Comparison of ENCODE assay signal across 14 mouse cellular contexts in the genomic region with DNA sequence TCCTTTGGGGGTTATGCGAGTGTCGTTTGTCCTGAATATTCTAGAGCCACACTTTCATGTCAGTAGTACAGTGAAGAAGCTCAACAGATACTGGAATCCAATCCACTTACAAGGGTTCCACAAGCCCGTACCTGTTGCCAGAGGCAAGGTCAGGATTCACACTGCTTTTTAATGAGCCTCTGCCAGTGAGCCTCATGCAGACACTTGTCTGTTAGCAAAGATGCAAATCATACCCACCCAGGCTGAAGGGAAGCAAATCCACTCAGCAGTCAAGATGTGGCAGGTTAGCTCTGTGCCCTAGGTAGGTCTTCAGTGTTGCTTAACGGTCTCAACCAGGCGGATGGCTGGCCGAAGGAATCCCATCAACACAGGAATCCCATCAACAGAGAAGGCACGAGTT.
DNase-seq lines count a peak whose midpoint lies in the region; ATAC-seq and TF ChIP-seq lines count a peak whose summit lies in the region.
"Had no signal": no experiment of that assay in that cellular context is flagged by ENCODE, and none has a peak within 500 bp of the region (broad histone marks: within the 10 kb centered on the region; RNA-seq: fewer than 3 reads in every experiment).

No protein-coding gene starts in this region.

- peak overlapping the region; percentile 23; the same call in 1 of the 2 replicates for H3K9ac ChIP-seq in forebrain, embryonic 13.5 days
- H3K9ac ChIP-seq in forebrain, embryonic 11.5 days (ENCODE audit: low read length): no peak overlapping the region
- no peak overlapping the region for H3K9ac ChIP-seq in hindbrain, embryonic 16.5 days (ENCODE audit: low read depth, low read length)
- no peak overlapping the region for H3K9ac ChIP-seq in hindbrain, postnatal 0 days (replicated peaks; ENCODE audit: low read length)
- H3K9ac ChIP-seq in midbrain, embryonic 16.5 days (ENCODE audit: low read depth, low read length): no peak overlapping the region
- H3K9ac ChIP-seq in kidney, embryonic 16.5 days (replicated peaks; ENCODE audit: low read length): no peak overlapping the region
- H3K9ac ChIP-seq: liver, embryonic 14.5 days had no signal

- H3K9me3 ChIP-seq in forebrain, embryonic 13.5 days (replicated peaks): no peaks in the 10 kb centered on the region
- no peaks in the 10 kb centered on the region for H3K9me3 ChIP-seq in forebrain, embryonic 11.5 days (ENCODE audit: control insufficient read depth, low read length)
- no peaks in the 10 kb centered on the region for H3K9me3 ChIP-seq in hindbrain, embryonic 16.5 days (ENCODE audit: control insufficient read depth, low read length)
- no peaks in the 10 kb centered on the region for H3K9me3 ChIP-seq in hindbrain, postnatal 0 days (ENCODE audit: low read length)
- H3K9me3 ChIP-seq in midbrain, embryonic 16.5 days (replicated peaks; ENCODE audit: control insufficient read depth, low read length, poor library complexity, severe bottlenecking): no peaks in the 10 kb centered on the region
- H3K9me3 ChIP-seq in kidney, embryonic 16.5 days (ENCODE audit: low read length): no peaks in the 10 kb centered on the region
- H3K9me3 ChIP-seq: heart, embryonic 10.5 days; hindbrain, embryonic 10.5 days had no signal

- TF ChIP-seq CTCF in hindbrain, postnatal 0 days (IDR thresholded peaks at IDR 0.05; ENCODE audit: low read depth): no peak

- ATAC-seq in forebrain, embryonic 13.5 days: no peak
- no peak for ATAC-seq in forebrain, embryonic 11.5 days (replicated peaks; ENCODE audit: low FRiP score)
- ATAC-seq in hindbrain, embryonic 16.5 days: 0 out of 2 replicates have a peak, but pooled peaks have one; percentile 9
- ATAC-seq in hindbrain, postnatal 0 days: no peak
- ATAC-seq in midbrain, embryonic 16.5 days: peak; percentile 41; the same call in 1 of the 2 replicates
- no peak for ATAC-seq in kidney, embryonic 16.5 days (ENCODE audit: low FRiP score, low TSS enrichment)
- ATAC-seq: intestine, postnatal 0 days had no signal

- H3K27me3 ChIP-seq in forebrain, embryonic 13.5 days: peaks cover 13% of the 10 kb centered on the region
- no peaks in the 10 kb centered on the region for H3K27me3 ChIP-seq in forebrain, embryonic 11.5 days (ENCODE audit: control insufficient read depth, insufficient read depth, low read length)
- H3K27me3 ChIP-seq in hindbrain, embryonic 16.5 days (replicated peaks; ENCODE audit: control insufficient read depth, insufficient read depth, low read length): no peaks in the 10 kb centered on the region
- no peaks in the 10 kb centered on the region for H3K27me3 ChIP-seq in hindbrain, postnatal 0 days (ENCODE audit: insufficient read depth, low read length)
- H3K27me3 ChIP-seq in midbrain, embryonic 16.5 days (ENCODE audit: control insufficient read depth, insufficient read depth, low read depth, low read length): no peaks in the 10 kb centered on the region
- no peaks in the 10 kb centered on the region for H3K27me3 ChIP-seq in kidney, embryonic 16.5 days (ENCODE audit: insufficient read depth, low read length)
- H3K27me3 ChIP-seq: CH12.LX had no signal

- H3K4me3 ChIP-seq in forebrain, embryonic 13.5 days: no peak overlapping the region
- H3K4me3 ChIP-seq in forebrain, embryonic 11.5 days (ENCODE audit: low read depth, low read length): no peak overlapping the region
- H3K4me3 ChIP-seq in hindbrain, embryonic 16.5 days (ENCODE audit: low read length): no peak overlapping the region
- H3K4me3 ChIP-seq in hindbrain, postnatal 0 days (ENCODE audit: low read length): no peak overlapping the region
- no peak overlapping the region for H3K4me3 ChIP-seq in midbrain, embryonic 16.5 days (ENCODE audit: low read depth, low read length)
- H3K4me3 ChIP-seq in kidney, embryonic 16.5 days (ENCODE audit: low read length): no peak overlapping the region
- H3K4me3 ChIP-seq: heart, embryonic 10.5 days; hindbrain, embryonic 10.5 days had no signal

- peak overlapping the region; percentile 20; the same call in 1 of the 2 replicates for H3K4me2 ChIP-seq in forebrain, embryonic 13.5 days
- H3K4me2 ChIP-seq in forebrain, embryonic 11.5 days (ENCODE audit: low read depth, low read length, severe bottlenecking): no peak overlapping the region
- no peak overlapping the region for H3K4me2 ChIP-seq in hindbrain, embryonic 16.5 days (ENCODE audit: low read length)
- no peak overlapping the region for H3K4me2 ChIP-seq in hindbrain, postnatal 0 days (ENCODE audit: low read depth, low read length)
- no peak overlapping the region for H3K4me2 ChIP-seq in midbrain, embryonic 16.5 days (ENCODE audit: low read length)
- H3K4me2 ChIP-seq in kidney, embryonic 16.5 days (replicated peaks; ENCODE audit: low read depth, low read length): no peak overlapping the region

- WGBS in forebrain, embryonic 13.5 days: 59% methylated on average over 7 of the region's 7 CpGs
- 79% methylated on average over 7 of the region's 7 CpGs for WGBS in forebrain, embryonic 11.5 days
- WGBS in hindbrain, embryonic 16.5 days: 70% methylated on average over 7 of the region's 7 CpGs
- WGBS in hindbrain, postnatal 0 days: 71% methylated on average over 7 of the region's 7 CpGs
- WGBS in midbrain, embryonic 16.5 days: 55% methylated on average over 7 of the region's 7 CpGs
- 76% methylated on average over 7 of the region's 7 CpGs for whole genome bisulfite sequencing in kidney, embryonic 16.5 days

- no peak for DNase-seq in forebrain, embryonic 11.5 days (ENCODE audit: low spot score)
- DNase-seq in hindbrain, postnatal 0 days (ENCODE audit: low spot score): no peak
- DNase-seq in ES-CJ7 (ENCODE audit: low read depth, low spot score): peak; percentile 11
- DNase-seq: spleen, adult 18-20 months had no signal

- H3K4me1 ChIP-seq in forebrain, embryonic 13.5 days: peaks cover 37% of the 10 kb centered on the region
- 0 out of 2 replicates have a peak, but pooled peaks cover 8% of the 10 kb centered on the region for H3K4me1 ChIP-seq in forebrain, embryonic 11.5 days (replicated peaks; ENCODE audit: control insufficient read depth, insufficient read depth, low read length)
- H3K4me1 ChIP-seq in hindbrain, embryonic 16.5 days (ENCODE audit: control insufficient read depth, insufficient read depth, low read depth, low read length): peaks cover 25% of the 10 kb centered on the region
- peaks cover 18% of the 10 kb centered on the region; the same call in 1 of the 2 replicates for H3K4me1 ChIP-seq in hindbrain, postnatal 0 days (ENCODE audit: insufficient read depth, low read length)
- H3K4me1 ChIP-seq in midbrain, embryonic 16.5 days (ENCODE audit: control insufficient read depth, insufficient read depth, low read length): peaks cover 17% of the 10 kb centered on the region
- H3K4me1 ChIP-seq in kidney, embryonic 16.5 days (ENCODE audit: insufficient read depth, low read length): peaks cover 67% of the 10 kb centered on the region

- H3K36me3 ChIP-seq in forebrain, embryonic 13.5 days (ENCODE audit: poor library complexity, severe bottlenecking): no peaks in the 10 kb centered on the region
- no peaks in the 10 kb centered on the region for H3K36me3 ChIP-seq in forebrain, embryonic 11.5 days (ENCODE audit: control insufficient read depth, insufficient read depth, low read length)
- H3K36me3 ChIP-seq in hindbrain, embryonic 16.5 days (ENCODE audit: control insufficient read depth, insufficient read depth, low read length): no peaks in the 10 kb centered on the region
- H3K36me3 ChIP-seq in hindbrain, postnatal 0 days (ENCODE audit: insufficient read depth, low read length): no peaks in the 10 kb centered on the region
- no peaks in the 10 kb centered on the region for H3K36me3 ChIP-seq in midbrain, embryonic 16.5 days (ENCODE audit: control insufficient read depth, insufficient read depth, low read length)
- H3K36me3 ChIP-seq in kidney, embryonic 16.5 days (ENCODE audit: insufficient read depth, low read length): no peaks in the 10 kb centered on the region
- H3K36me3 ChIP-seq: heart, embryonic 10.5 days; hindbrain, embryonic 10.5 days had no signal

- H3K27ac ChIP-seq in forebrain, embryonic 13.5 days: no peak overlapping the region; the same call in 1 of the 2 replicates
- H3K27ac ChIP-seq in forebrain, embryonic 11.5 days (ENCODE audit: low read depth, low read length): no peak overlapping the region
- H3K27ac ChIP-seq in hindbrain, embryonic 16.5 days (ENCODE audit: low read depth, low read length): no peak overlapping the region
- H3K27ac ChIP-seq in hindbrain, postnatal 0 days: no peak overlapping the region
- H3K27ac ChIP-seq in midbrain, embryonic 16.5 days (ENCODE audit: low read length): peak overlapping the region; percentile 23; the same call in 1 of the 2 replicates
- no peak overlapping the region for H3K27ac ChIP-seq in kidney, embryonic 16.5 days (ENCODE audit: low read length)
- H3K27ac ChIP-seq: hindbrain, embryonic 10.5 days; kidney, postnatal 0 days; liver, embryonic 14.5 days had no signal

Comparison
In these comparisons a context has a peak if more than half of its experiments do, and no peak if none do; other contexts are left out.
1. ATAC-seq: peak in hindbrain, embryonic 16.5 days (single experiment) and midbrain, embryonic 16.5 days (single experiment); none in forebrain, embryonic 13.5 days (single experiment), forebrain, embryonic 11.5 days (single experiment), hindbrain, postnatal 0 days (single experiment) and kidney, embryonic 16.5 days (single experiment).